Comparison of ENCODE assay signal across 23 mouse cellular contexts in the genomic region with DNA sequence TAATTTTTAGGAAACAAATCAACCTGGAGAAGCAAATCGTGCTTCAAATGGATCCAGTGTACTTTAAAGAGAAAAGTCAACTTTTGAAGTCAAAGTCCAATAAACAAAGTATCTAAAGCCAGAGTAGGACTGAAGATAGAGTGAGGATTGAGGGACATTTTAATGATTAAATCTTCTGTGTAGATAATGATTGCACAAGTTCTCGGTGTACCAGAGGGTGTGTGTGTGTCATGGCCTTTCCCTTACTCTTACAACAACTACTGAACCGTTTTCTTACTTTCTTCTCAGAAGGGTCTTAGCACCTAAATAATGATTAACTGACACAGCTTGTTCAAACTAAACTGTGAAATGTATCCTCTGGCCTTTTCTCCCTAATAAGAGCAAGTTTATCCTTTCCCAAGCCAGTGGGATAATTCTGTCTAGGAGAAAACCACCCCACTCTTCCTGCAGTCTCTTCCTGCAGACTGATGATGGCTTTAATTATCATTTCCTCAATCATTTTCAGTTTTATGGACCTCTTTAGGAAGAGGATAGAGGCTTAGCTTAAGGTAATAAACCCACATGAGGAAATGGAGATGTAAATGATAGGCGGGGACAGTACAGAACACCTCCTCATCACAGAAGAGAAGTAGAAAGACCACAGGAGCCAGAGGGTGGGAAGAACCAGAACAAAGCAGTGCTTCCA. TPM values are rescaled to one million over a fixed set of nuclear protein-coding genes. Genes with fewer than 3 reads are reported as not detected.
A peak's percentile ranks its signal among the peaks of the same experiment; 100 is the strongest.
DNase-seq lines count a peak whose midpoint lies in the region; ATAC-seq and TF ChIP-seq lines count a peak whose summit lies in the region.
"Had no signal": no experiment of that assay in that cellular context is flagged by ENCODE, and none has a peak within 500 bp of the region (broad histone marks: within the 10 kb centered on the region; RNA-seq: fewer than 3 reads in every experiment).

No protein-coding gene starts in this region.

- peak; percentile 59 for ATAC-seq in kidney, embryonic 16.5 days (ENCODE audit: low FRiP score, low TSS enrichment)
- peak; percentile 19; the same call in 1 of the 2 replicates for ATAC-seq in liver, embryonic 14.5 days (ENCODE audit: insufficient read depth)
- ATAC-seq in erythroblast, adult 5-6 weeks (replicated peaks; ENCODE audit: low FRiP score, poor library complexity, severe bottlenecking), result no peak
- ATAC-seq in megakaryocyte progenitor cell, adult 5-6 weeks (replicated peaks; ENCODE audit: poor library complexity), result no peak
- ATAC-seq: CD4-positive, CD25-positive, alpha-beta regulatory T cell, adult 4 months; midbrain, embryonic 13.5 days had no signal

- H3K4me1 ChIP-seq in kidney, embryonic 16.5 days (ENCODE audit: insufficient read depth, low read length), result peaks cover 40% of the 10 kb centered on the region
- peaks cover 0 to 8% of the 10 kb centered on the region in 2 experiments; a peak in 2 of 4 replicates for H3K4me1 ChIP-seq in liver, embryonic 14.5 days (replicated peaks; ENCODE audit: control insufficient read depth in 2 of 2, insufficient read depth in 2 of 2, low read length in 1 of 2)

- TF ChIP-seq CTCF in liver, embryonic 14.5 days (IDR thresholded peaks at IDR 0.05; ENCODE audit: low read depth), result no peak

- WGBS in kidney, embryonic 16.5 days, result 47% methylated on average over 4 of the region's 4 CpGs
- 50% methylated on average over 4 of the region's 4 CpGs for WGBS in liver, embryonic 14.5 days (ENCODE audit: insufficient replicate concordance)

- H3K9me3 ChIP-seq in kidney, embryonic 16.5 days (ENCODE audit: low read length), result no peaks in the 10 kb centered on the region
- no peaks in the 10 kb centered on the region for H3K9me3 ChIP-seq in liver, embryonic 14.5 days (ENCODE audit: control insufficient read depth, low read length)
- H3K9me3 ChIP-seq: embryonic facial prominence, embryonic 12.5 days; forebrain, embryonic 12.5 days; hindbrain, embryonic 13.5 days; midbrain, embryonic 13.5 days had no signal

- no peak for TF ChIP-seq EP300 in liver, embryonic 14.5 days (IDR thresholded peaks at IDR 0.05; ENCODE audit: low read depth)

- no peak overlapping the region for H3K9ac ChIP-seq in kidney, embryonic 16.5 days (replicated peaks; ENCODE audit: low read length)
- H3K9ac ChIP-seq in liver, embryonic 14.5 days (replicated peaks), result no peak overlapping the region
- H3K9ac ChIP-seq: embryonic facial prominence, embryonic 12.5 days; forebrain, embryonic 12.5 days; hindbrain, embryonic 13.5 days; midbrain, embryonic 13.5 days had no signal

- H3K27ac ChIP-seq in kidney, embryonic 16.5 days (ENCODE audit: low read length), result peak overlapping the region; percentile 85
- H3K27ac ChIP-seq in liver, embryonic 14.5 days, result no peak overlapping the region; the same call in 1 of the 2 replicates
- H3K27ac ChIP-seq: embryonic facial prominence, embryonic 12.5 days; forebrain, embryonic 12.5 days; heart, adult 2 months; hindbrain, embryonic 13.5 days; midbrain, embryonic 13.5 days; stomach, postnatal 0 days had no signal

- no peak overlapping the region for H3K4me3 ChIP-seq in kidney, embryonic 16.5 days (ENCODE audit: low read length)
- no peak overlapping the region for H3K4me3 ChIP-seq in liver, embryonic 14.5 days (ENCODE audit: insufficient read depth in 1 of 2, low read depth in 2 of 2, low read length in 2 of 2)
- H3K4me3 ChIP-seq: embryonic facial prominence, embryonic 12.5 days; erythroblast, embryonic 14.5 days; forebrain, embryonic 12.5 days; heart, adult 2 months; hindbrain, embryonic 13.5 days; megakaryocyte, embryonic 14.5 days; midbrain, embryonic 13.5 days had no signal

- DNase-seq in kidney, adult 9 months, result peak; percentile 88
- DNase-seq in kidney, adult 18-20 months, result no peak
- no peak for DNase-seq in liver, embryonic 14.5 days (ENCODE audit: low read depth in 3 of 3, low spot score in 3 of 3)
- no peak for DNase-seq in spleen, postnatal 36 days (ENCODE audit: low spot score in 2 of 2)
- DNase-seq: adrenal gland, adult 2 months; cerebellum, adult 11-12 months; cerebellum, postnatal 10 days; gastrocnemius, postnatal 36 days; heart, adult 2 months; lung, adult 2 months; thymus, adult 2 months; thymus, postnatal 4 days had no signal

- H3K27me3 ChIP-seq in kidney, embryonic 16.5 days (ENCODE audit: insufficient read depth, low read length), result no peaks in the 10 kb centered on the region
- peaks cover 11% of the 10 kb centered on the region for H3K27me3 ChIP-seq in liver, embryonic 14.5 days (ENCODE audit: control insufficient read depth, insufficient read depth, low read length)

- no peaks in the 10 kb centered on the region for H3K36me3 ChIP-seq in kidney, embryonic 16.5 days (ENCODE audit: insufficient read depth, low read length)
- H3K36me3 ChIP-seq in liver, embryonic 14.5 days (replicated peaks; ENCODE audit: control insufficient read depth, insufficient read depth, low read depth), result no peaks in the 10 kb centered on the region
- H3K36me3 ChIP-seq: embryonic facial prominence, embryonic 12.5 days; forebrain, embryonic 12.5 days; hindbrain, embryonic 13.5 days; midbrain, embryonic 13.5 days had no signal

- no peak overlapping the region; the same call in 1 of the 2 replicates for H3K4me2 ChIP-seq in kidney, embryonic 16.5 days (replicated peaks; ENCODE audit: low read depth, low read length)
- peak overlapping the region; percentile 15; the same call in 1 of the 2 replicates for H3K4me2 ChIP-seq in liver, embryonic 14.5 days (ENCODE audit: low read depth)
- H3K4me2 ChIP-seq: embryonic facial prominence, embryonic 12.5 days; forebrain, embryonic 12.5 days; hindbrain, embryonic 13.5 days; midbrain, embryonic 13.5 days had no signal

RNA-seq across cellular contexts. Expression of a gene that starts 4.6 kb away (rescaled TPM):
- 73.5 and 76.7 TPM in 2 replicates for polyA plus RNA-seq in kidney, embryonic 16.5 days (2015; fragmentation: Nextera tagmentation; extraction: Ambion mirVana)
- 15.6 and 15.8 TPM in 2 replicates for polyA plus RNA-seq in liver, embryonic 14.5 days (2012; rRNA removed)
- 31.7 and 32.1 TPM in 2 replicates for polyA plus RNA-seq in liver, embryonic 14.5 days (2014; fragmentation: Nextera tagmentation; extraction: Ambion mirVana)
- total RNA-seq in erythroblast, adult 5-6 weeks (2015; ENCODE audit: low replicate concordance), result not detected in 2 replicates
- total RNA-seq in erythroblast, adult 5-6 weeks (2017; ENCODE audit: low replicate concordance), result not detected in 2 replicates
- total RNA-seq in megakaryocyte progenitor cell, adult 5-6 weeks (2015), result not detected in 2 replicates
- not detected in 2 replicates for total RNA-seq in megakaryocyte progenitor cell, adult 5-6 weeks (2017)

Comparison
In these comparisons a context has a peak if more than half of its experiments do, and no peak if none do; other contexts are left out.
1. ATAC-seq: peak in kidney, embryonic 16.5 days (single experiment) and liver, embryonic 14.5 days (single experiment); none in erythroblast, adult 5-6 weeks (single experiment) and megakaryocyte progenitor cell, adult 5-6 weeks (single experiment).